Mouse (Mus musculus) lung, postnatal 10 days (tissue): Measurements from ENCODE around the gene Akr1c6.
"Not testable (repeated sequence)": the region's sequence is repeated elsewhere in the genome, so short reads cannot be mapped to it uniquely, and the experiment has no call there.

Source experiments
- DNase-seq: peaks from one replicate; pipeline ENCODE4 v3.0.0; 2021

The Akr1c6 gene

GRCm38 (mm10) chr13:4434006-4434405 lies at the start of gene Akr1c6:
Gene Akr1c6 (plus strand): TSS chr13:4434306.
- no peak for DNase-seq

- no peak for DNase-seq
Observed at GRCm38 (mm10) chr13:4384918-4385317, 49.2 kb upstream of the Akr1c6 start.

- DNase-seq = no peak
Observed at GRCm38 (mm10) chr13:4385541-4385940, 48.6 kb upstream of the Akr1c6 start.

GRCm38 (mm10) chr13:4388762-4389446 lies 45.2 kb upstream of the Akr1c6 start:
- DNase-seq = no peak

GRCm38 (mm10) chr13:4400360-4400759 lies 33.7 kb upstream of the Akr1c6 start:
- not testable (repeated sequence) for DNase-seq

GRCm38 (mm10) chr13:4400831-4401230 lies 33.3 kb upstream of the Akr1c6 start:
- no peak for DNase-seq

- DNase-seq = no peak
Observed at GRCm38 (mm10) chr13:4402221-4402620, 31.9 kb upstream of the Akr1c6 start.

- no peak for DNase-seq
Observed at GRCm38 (mm10) chr13:4404726-4405125, 29.4 kb upstream of the Akr1c6 start.

- DNase-seq = no peak
Observed at GRCm38 (mm10) chr13:4406771-4407170, 27.3 kb upstream of the Akr1c6 start.

GRCm38 (mm10) chr13:4428558-4428957 lies 5.5 kb upstream of the Akr1c6 start:
- DNase-seq = no peak

- DNase-seq = no peak
Observed at GRCm38 (mm10) chr13:4429034-4429433, 5.1 kb upstream of the Akr1c6 start.

- no peak for DNase-seq
Observed at GRCm38 (mm10) chr13:4431129-4431528, 3.0 kb upstream of the Akr1c6 start.

- no peak for DNase-seq
Observed at GRCm38 (mm10) chr13:4465641-4466040, 31.5 kb downstream of the Akr1c6 start.

GRCm38 (mm10) chr13:4467896-4468295 lies 33.8 kb downstream of the Akr1c6 start:
- DNase-seq = no peak
